Mouse (Mus musculus): ENCODE results near the gene Myo9b. TPM values are rescaled to one million over a fixed set of nuclear protein-coding genes. Genes with fewer than 3 reads are reported as not detected.
"Not testable (repeated sequence)": the region's sequence is repeated elsewhere in the genome, so short reads cannot be mapped to it uniquely, and the experiment has no call there.

Gene Myo9b
- polyA plus RNA-seq, 1 experiment: 8.8 TPM

- H3K27ac ChIP-seq (ENCODE audit: control insufficient read depth, insufficient read depth, low read depth, low read length): no peak overlapping the region
- H3K4me1 ChIP-seq (ENCODE audit: control insufficient read depth, insufficient read depth, low read length): no peaks in the 10 kb centered on the region
- no peak overlapping the region for H3K4me3 ChIP-seq (ENCODE audit: control insufficient read depth, low read depth, low read length)
- TF ChIP-seq POLR2A (IDR thresholded peaks at IDR 0.05; ENCODE audit: control insufficient read depth, low read depth, low read length) (no peak), CTCF (IDR thresholded peaks at IDR 0.05; ENCODE audit: control insufficient read depth, insufficient read depth, insufficient replicate concordance, low read depth, low read length) (peak; percentile 20; the same call in 1 of the 2 replicates)
- H3K27me3 ChIP-seq (ENCODE audit: control insufficient read depth, insufficient read depth, low read length): no peaks in the 10 kb centered on the region
- H3K36me3 ChIP-seq (ENCODE audit: control insufficient read depth, insufficient read depth, low read length): no peaks in the 10 kb centered on the region; the same call in 1 of the 2 replicates
Measured at GRCm38 (mm10) chr8:71288441-71288949, 16.0 kb downstream of the Myo9b start.

GRCm38 (mm10) chr8:71289098-71289497, 16.6 kb downstream of the Myo9b start:
- Histone ChIP-seq H3K27ac (ENCODE audit: control insufficient read depth, insufficient read depth, low read depth, low read length) (no peak overlapping the region), H3K36me3 (ENCODE audit: control insufficient read depth, insufficient read depth, low read length) (no peaks in the 10 kb centered on the region; the same call in 1 of the 2 replicates), H3K27me3 (ENCODE audit: control insufficient read depth, insufficient read depth, low read length) (no peaks in the 10 kb centered on the region), H3K4me3 (ENCODE audit: control insufficient read depth, low read depth, low read length) (no peak overlapping the region), H3K4me1 (ENCODE audit: control insufficient read depth, insufficient read depth, low read length) (no peaks in the 10 kb centered on the region)
- TF ChIP-seq CTCF (IDR thresholded peaks at IDR 0.05; ENCODE audit: control insufficient read depth, insufficient read depth, insufficient replicate concordance, low read depth, low read length) (no peak), POLR2A (IDR thresholded peaks at IDR 0.05; ENCODE audit: control insufficient read depth, low read depth, low read length) (no peak)

GRCm38 (mm10) chr8:71290211-71290610, 17.7 kb downstream of the Myo9b start:
- Histone ChIP-seq H3K27ac (ENCODE audit: control insufficient read depth, insufficient read depth, low read depth, low read length) (no peak overlapping the region), H3K36me3 (ENCODE audit: control insufficient read depth, insufficient read depth, low read length) (no peaks in the 10 kb centered on the region; the same call in 1 of the 2 replicates), H3K27me3 (ENCODE audit: control insufficient read depth, insufficient read depth, low read length) (no peaks in the 10 kb centered on the region), H3K4me1 (ENCODE audit: control insufficient read depth, insufficient read depth, low read length) (no peaks in the 10 kb centered on the region), H3K4me3 (ENCODE audit: control insufficient read depth, low read depth, low read length) (no peak overlapping the region)
- no peak for TF ChIP-seq CTCF (IDR thresholded peaks at IDR 0.05; ENCODE audit: control insufficient read depth, insufficient read depth, insufficient replicate concordance, low read depth, low read length)
- no peak for TF ChIP-seq POLR2A (IDR thresholded peaks at IDR 0.05; ENCODE audit: control insufficient read depth, low read depth, low read length)

- no peak for TF ChIP-seq POLR2A (IDR thresholded peaks at IDR 0.05; ENCODE audit: control insufficient read depth, low read depth, low read length)
- no peak for TF ChIP-seq CTCF (IDR thresholded peaks at IDR 0.05; ENCODE audit: control insufficient read depth, insufficient read depth, insufficient replicate concordance, low read depth, low read length)
- Histone ChIP-seq H3K27me3 (ENCODE audit: control insufficient read depth, insufficient read depth, low read length) (no peaks in the 10 kb centered on the region), H3K27ac (ENCODE audit: control insufficient read depth, insufficient read depth, low read depth, low read length) (no peak overlapping the region), H3K4me1 (ENCODE audit: control insufficient read depth, insufficient read depth, low read length) (no peaks in the 10 kb centered on the region), H3K4me3 (ENCODE audit: control insufficient read depth, low read depth, low read length) (no peak overlapping the region), H3K36me3 (ENCODE audit: control insufficient read depth, insufficient read depth, low read length) (no peaks in the 10 kb centered on the region; the same call in 1 of the 2 replicates)
Measured at GRCm38 (mm10) chr8:71290911-71291310, 18.4 kb downstream of the Myo9b start.

- no peaks in the 10 kb centered on the region; the same call in 1 of the 2 replicates for H3K36me3 ChIP-seq (ENCODE audit: control insufficient read depth, insufficient read depth, low read length)
- no peaks in the 10 kb centered on the region for H3K4me1 ChIP-seq (ENCODE audit: control insufficient read depth, insufficient read depth, low read length)
- TF ChIP-seq CTCF (IDR thresholded peaks at IDR 0.05; ENCODE audit: control insufficient read depth, insufficient read depth, insufficient replicate concordance, low read depth, low read length): no peak
- no peaks in the 10 kb centered on the region for H3K27me3 ChIP-seq (ENCODE audit: control insufficient read depth, insufficient read depth, low read length)
- no peak overlapping the region for H3K27ac ChIP-seq (ENCODE audit: control insufficient read depth, insufficient read depth, low read depth, low read length)
- H3K4me3 ChIP-seq (ENCODE audit: control insufficient read depth, low read depth, low read length): no peak overlapping the region
Measured at GRCm38 (mm10) chr8:71291351-71291750, 18.8 kb downstream of the Myo9b start.

GRCm38 (mm10) chr8:71293930-71294329, 21.4 kb downstream of the Myo9b start:
- not testable (repeated sequence) for H3K4me1 ChIP-seq (ENCODE audit: control insufficient read depth, insufficient read depth, low read length); H3K4me3 ChIP-seq (ENCODE audit: control insufficient read depth, low read depth, low read length); H3K27me3 ChIP-seq (ENCODE audit: control insufficient read depth, insufficient read depth, low read length); H3K36me3 ChIP-seq (ENCODE audit: control insufficient read depth, insufficient read depth, low read length); H3K27ac ChIP-seq (ENCODE audit: control insufficient read depth, insufficient read depth, low read depth, low read length)

GRCm38 (mm10) chr8:71296188-71296621, 23.7 kb downstream of the Myo9b start:
- Histone ChIP-seq H3K27me3 (ENCODE audit: control insufficient read depth, insufficient read depth, low read length) (no peaks in the 10 kb centered on the region), H3K4me1 (ENCODE audit: control insufficient read depth, insufficient read depth, low read length) (no peaks in the 10 kb centered on the region), H3K27ac (ENCODE audit: control insufficient read depth, insufficient read depth, low read depth, low read length) (no peak overlapping the region; the same call in 1 of the 2 replicates), H3K36me3 (ENCODE audit: control insufficient read depth, insufficient read depth, low read length) (no peaks in the 10 kb centered on the region), H3K4me3 (ENCODE audit: control insufficient read depth, low read depth, low read length) (no peak overlapping the region)
- no peak for TF ChIP-seq CTCF (IDR thresholded peaks at IDR 0.05; ENCODE audit: control insufficient read depth, insufficient read depth, insufficient replicate concordance, low read depth, low read length)
- TF ChIP-seq POLR2A (IDR thresholded peaks at IDR 0.05; ENCODE audit: control insufficient read depth, low read depth, low read length): no peak

GRCm38 (mm10) chr8:71296784-71297183, 24.3 kb downstream of the Myo9b start:
- H3K36me3 ChIP-seq (ENCODE audit: control insufficient read depth, insufficient read depth, low read length): no peaks in the 10 kb centered on the region
- H3K27me3 ChIP-seq (ENCODE audit: control insufficient read depth, insufficient read depth, low read length): no peaks in the 10 kb centered on the region
- TF ChIP-seq POLR2A (IDR thresholded peaks at IDR 0.05; ENCODE audit: control insufficient read depth, low read depth, low read length) (no peak), CTCF (IDR thresholded peaks at IDR 0.05; ENCODE audit: control insufficient read depth, insufficient read depth, insufficient replicate concordance, low read depth, low read length) (no peak)
- H3K4me3 ChIP-seq (ENCODE audit: control insufficient read depth, low read depth, low read length): no peak overlapping the region
- 0 out of 2 replicates have a peak overlapping the region, but pooled peaks have one; percentile 4 for H3K27ac ChIP-seq (ENCODE audit: control insufficient read depth, insufficient read depth, low read depth, low read length)
- H3K4me1 ChIP-seq (ENCODE audit: control insufficient read depth, insufficient read depth, low read length): no peaks in the 10 kb centered on the region
